Mouse (Mus musculus) bone marrow macrophage, adult 2 months (primary cell): ENCODE measurements around the gene Ndufb5. TPM values are rescaled to one million over a fixed set of nuclear protein-coding genes. Genes with fewer than 3 reads are reported as not detected.
"Not testable (repeated sequence)": the region's sequence is repeated elsewhere in the genome, so short reads cannot be mapped to it uniquely, and the experiment has no call there.

ENCODE experiments used
- H3K27ac ChIP-seq: 2 replicates; pipeline ENCODE4 v1.5.1; 2012; ENCODE audit warnings: low read depth, low read length; ENCODE audit not compliant: insufficient read depth
- H3K4me1 ChIP-seq: 2 replicates; pipeline ENCODE4 v1.6.1; 2012; ENCODE audit warnings: low read length; ENCODE audit not compliant: control insufficient read depth, insufficient read depth
- H3K4me3 ChIP-seq: 2 replicates; pipeline ENCODE4 v1.5.1; 2012; ENCODE audit warnings: mild to moderate bottlenecking, low read length, moderate library complexity; ENCODE audit not compliant: insufficient read depth
- CTCF ChIP-seq: IDR thresholded peaks from 2 replicates; pipeline ENCODE4 v1.5.1; 2012; ENCODE audit warnings: low read depth, mild to moderate bottlenecking, low read length, moderate library complexity
- POLR2A ChIP-seq: IDR thresholded peaks from 2 replicates; pipeline ENCODE4 v1.6.1; 2012; ENCODE audit warnings: mild to moderate bottlenecking, low read depth, low read length, borderline replicate concordance
- polyA plus RNA-seq: library from polyadenylated mRNA; stranded (reverse); fragments of >200 nt; gene quantifications from 2 replicates; pipeline ENCODE4 v1.2.4, GENCODE M21; 2012; ENCODE audit not compliant: missing spikeins, insufficient read depth, insufficient read length

Ndufb5 gene
- polyA plus RNA-seq, 1 experiment, result 143 TPM

- H3K4me1 ChIP-seq, result peaks cover 3% of the 10 kb centered on the region; the same call in 1 of the 2 replicates
- TF ChIP-seq POLR2A (no peak), CTCF (no peak)
Observed at GRCm38 (mm10) chr3:32708052-32708367, 28.8 kb upstream of the Ndufb5 start.

GRCm38 (mm10) chr3:32708368-32709231, 28.2 kb upstream of the Ndufb5 start:
- Histone ChIP-seq H3K27ac (peak overlapping the region; percentile 78), H3K4me3 (peak overlapping the region; percentile 97), H3K4me1 (peaks cover 3% of the 10 kb centered on the region; the same call in 1 of the 2 replicates)
- TF ChIP-seq CTCF (no peak), POLR2A (no peak)

More at GRCm38 (mm10) chr3:32708052-32708367, 28.8 kb upstream of the Ndufb5 start:
- H3K4me3 ChIP-seq, result peak overlapping the region; percentile 51
- no peak overlapping the region for H3K27ac ChIP-seq

GRCm38 (mm10) chr3:32709388-32709787, 27.4 kb upstream of the Ndufb5 start:
- H3K4me3 ChIP-seq, result peak overlapping the region; percentile 97
- H3K27ac ChIP-seq, result peak overlapping the region; percentile 78
- TF ChIP-seq POLR2A, result no peak
- TF ChIP-seq CTCF, result no peak

GRCm38 (mm10) chr3:32713711-32714110, 23.1 kb upstream of the Ndufb5 start:
- no peak overlapping the region for H3K4me3 ChIP-seq
- TF ChIP-seq CTCF (no peak), POLR2A (no peak)
- H3K4me1 ChIP-seq, result peaks cover 12% of the 10 kb centered on the region
- no peak overlapping the region for H3K27ac ChIP-seq

More at GRCm38 (mm10) chr3:32709388-32709787, 27.4 kb upstream of the Ndufb5 start:
- peaks cover 3% of the 10 kb centered on the region; the same call in 1 of the 2 replicates for H3K4me1 ChIP-seq

GRCm38 (mm10) chr3:32717403-32717802, 19.4 kb upstream of the Ndufb5 start:
- not testable (repeated sequence) for H3K27ac ChIP-seq, H3K4me3 ChIP-seq, H3K4me1 ChIP-seq

- Histone ChIP-seq H3K4me1 (peaks cover 10% of the 10 kb centered on the region), H3K27ac (no peak overlapping the region), H3K4me3 (no peak overlapping the region)
- no peak for TF ChIP-seq CTCF
- no peak for TF ChIP-seq POLR2A
Observed at GRCm38 (mm10) chr3:32718271-32718670, 18.5 kb upstream of the Ndufb5 start.

GRCm38 (mm10) chr3:32724191-32724590, 12.6 kb upstream of the Ndufb5 start:
- no peak overlapping the region for H3K4me3 ChIP-seq
- H3K4me1 ChIP-seq, result no peaks in the 10 kb centered on the region
- no peak overlapping the region for H3K27ac ChIP-seq
- TF ChIP-seq POLR2A (no peak), CTCF (no peak)

- Histone ChIP-seq H3K27ac (no peak overlapping the region), H3K4me3 (no peak overlapping the region), H3K4me1 (no peaks in the 10 kb centered on the region)
- TF ChIP-seq POLR2A (no peak), CTCF (no peak)
Observed at GRCm38 (mm10) chr3:32725951-32726350, 10.8 kb upstream of the Ndufb5 start.

GRCm38 (mm10) chr3:32727861-32728260, 8.9 kb upstream of the Ndufb5 start:
- TF ChIP-seq POLR2A (no peak), CTCF (no peak)
- H3K4me3 ChIP-seq, result no peak overlapping the region
- no peak overlapping the region for H3K27ac ChIP-seq
- H3K4me1 ChIP-seq, result no peaks in the 10 kb centered on the region

- peak within 1 kb of the TSS; percentile 97 for H3K4me3 ChIP-seq
- peaks cover 10% of the 10 kb centered on the region for H3K4me1 ChIP-seq
- H3K27ac ChIP-seq, result peak within 1 kb of the TSS; percentile 76
- TF ChIP-seq CTCF (no peak), POLR2A (no peak)
Observed at GRCm38 (mm10) chr3:32737172-32737655, 424 bp downstream of the Ndufb5 start, which contains the start of gene Mrpl47. Mrpl47 (minus strand) TSS chr3:32737605.

GRCm38 (mm10) chr3:32738549-32738948, 1.8 kb downstream of the Ndufb5 start:
- no peak overlapping the region for H3K4me3 ChIP-seq
- no peak for TF ChIP-seq POLR2A
- TF ChIP-seq CTCF, result no peak
- peaks cover 13% of the 10 kb centered on the region for H3K4me1 ChIP-seq
- H3K27ac ChIP-seq, result no peak overlapping the region
